Mouse (Mus musculus) embryonic facial prominence, embryonic 13.5 days (tissue): ENCODE data around the gene Ptpn18. TPM values are rescaled to one million over a fixed set of nuclear protein-coding genes. Genes with fewer than 3 reads are reported as not detected.
"Not testable (repeated sequence)": the region's sequence is repeated elsewhere in the genome, so short reads cannot be mapped to it uniquely, and the experiment has no call there.

Source experiments
- ATAC-seq: fragments of 200-750 bp; cut with Nextera tagmentation; 2 replicates; pipeline ENCODE4 v1.8.0; 2017; ENCODE audit warnings: low read depth; ENCODE audit not compliant: insufficient number of reproducible peaks, insufficient read depth, low FRiP score, low TSS enrichment
- H3K27ac ChIP-seq: fragments of 300-500 bp; sonication (generic); 2 replicates; pipeline ENCODE4 v1.5.1; 2015; ENCODE audit warnings: moderate library complexity, mild to moderate bottlenecking, inconsistent platforms
- H3K27me3 ChIP-seq: fragments of 300-500 bp; sonication (generic); 2 replicates; pipeline ENCODE4 v1.6.1; 2015; ENCODE audit warnings: mild to moderate bottlenecking, inconsistent platforms
- H3K36me3 ChIP-seq: fragments of 300-500 bp; sonication (generic); 2 replicates; pipeline ENCODE4 v1.6.1; 2015; ENCODE audit warnings: mild to moderate bottlenecking, inconsistent platforms
- H3K4me1 ChIP-seq: fragments of 300-500 bp; sonication (generic); 2 replicates; pipeline ENCODE4 v1.6.1; 2015; ENCODE audit warnings: inconsistent platforms
- H3K4me2 ChIP-seq: fragments of 300-500 bp; sonication (generic); 2 replicates; pipeline ENCODE4 v1.6.1; 2015; ENCODE audit warnings: moderate library complexity, mild to moderate bottlenecking, inconsistent platforms
- H3K4me3 ChIP-seq: fragments of 300-500 bp; sonication (generic); 2 replicates; pipeline ENCODE4 v1.5.1; 2015; ENCODE audit warnings: mild to moderate bottlenecking, inconsistent platforms
- H3K9ac ChIP-seq: fragments of 300-500 bp; sonication (generic); 2 replicates; pipeline ENCODE4 v1.6.1; 2015; ENCODE audit warnings: mild to moderate bottlenecking, inconsistent platforms
- H3K9me3 ChIP-seq: fragments of 300-500 bp; sonication (generic); 2 replicates; pipeline ENCODE4 v1.6.1; 2016; ENCODE audit warnings: inconsistent platforms
- WGBS: fragments of 180-500 bp; shearing (Covaris S2); methylation state at CpG from one replicate; pipeline ENCODE4 v1.1.7; 2015; ENCODE audit warnings: mixed read lengths; 5-methylcytosine and 5-hydroxymethylcytosine counted together
- polyA plus RNA-seq: library from polyadenylated mRNA; unstranded; fragments of >200 nt; fragmentation: Nextera tagmentation; extraction: Ambion mirVana; gene quantifications from 2 replicates; pipeline ENCODE4 v1.2.1, GENCODE M21; 2015

Ptpn18 gene
- polyA plus RNA-seq, 1 experiment from 2014 or later, result 12.6 TPM

- not testable (repeated sequence) for H3K27me3 ChIP-seq, H3K4me2 ChIP-seq, ATAC-seq, H3K4me3 ChIP-seq, H3K27ac ChIP-seq, H3K9ac ChIP-seq, H3K9me3 ChIP-seq
- peaks cover 15% of the 10 kb centered on the region for H3K36me3 ChIP-seq
- peaks cover 36% of the 10 kb centered on the region for H3K4me1 ChIP-seq
- 97% methylated on average over 8 of the region's 8 CpGs for WGBS
Measured at GRCm38 (mm10) chr1:34437366-34437765, 22.2 kb upstream of the Ptpn18 start.

- 43% methylated on average over 14 of the region's 20 CpGs for WGBS
- Histone ChIP-seq H3K4me3 (peak overlapping the region; percentile 70), H3K27ac (no peak overlapping the region), H3K27me3 (no peaks in the 10 kb centered on the region), H3K36me3 (peaks cover 26% of the 10 kb centered on the region), H3K9me3 (no peaks in the 10 kb centered on the region), H3K9ac (peak overlapping the region; percentile 72), H3K4me2 (peak overlapping the region; percentile 68), H3K4me1 (peaks cover 29% of the 10 kb centered on the region)
- no peak for ATAC-seq
Measured at GRCm38 (mm10) chr1:34438381-34439051, 21.0 kb upstream of the Ptpn18 start.

- peaks cover 34% of the 10 kb centered on the region for H3K36me3 ChIP-seq
- H3K4me3 ChIP-seq, result peak within 1 kb of the TSS; percentile 70
- under 1% methylated on average over 48 of the region's 48 CpGs for WGBS
- H3K27ac ChIP-seq, result peak within 1 kb of the TSS; percentile 69
- H3K27me3 ChIP-seq, result no peaks in the 10 kb centered on the region
- H3K4me1 ChIP-seq, result peaks cover 22% of the 10 kb centered on the region
- H3K9me3 ChIP-seq, result no peaks in the 10 kb centered on the region
- ATAC-seq, result peak; percentile 93
- H3K4me2 ChIP-seq, result peak within 1 kb of the TSS; percentile 68
- H3K9ac ChIP-seq, result peak within 1 kb of the TSS; percentile 72
Measured at GRCm38 (mm10) chr1:34439215-34439960, 20.2 kb upstream of the Ptpn18 start, which contains the start of the genes Ccdc115 and Imp4. Ccdc115 (minus strand) TSS chr1:34439672. Imp4 (plus strand) TSS chr1:34439851.

GRCm38 (mm10) chr1:34439961-34440630, 19.5 kb upstream of the Ptpn18 start:
- Histone ChIP-seq H3K4me2 (peak overlapping the region; percentile 62), H3K4me3 (peak overlapping the region; percentile 70), H3K27me3 (no peaks in the 10 kb centered on the region), H3K27ac (peak overlapping the region; percentile 69), H3K9ac (peak overlapping the region; percentile 72), H3K9me3 (no peaks in the 10 kb centered on the region), H3K4me1 (peaks cover 22% of the 10 kb centered on the region), H3K36me3 (peaks cover 41% of the 10 kb centered on the region)
- peak; percentile 2; the same call in 1 of the 2 replicates for ATAC-seq
- WGBS, result 7% methylated on average over 31 of the region's 31 CpGs

DNA sequence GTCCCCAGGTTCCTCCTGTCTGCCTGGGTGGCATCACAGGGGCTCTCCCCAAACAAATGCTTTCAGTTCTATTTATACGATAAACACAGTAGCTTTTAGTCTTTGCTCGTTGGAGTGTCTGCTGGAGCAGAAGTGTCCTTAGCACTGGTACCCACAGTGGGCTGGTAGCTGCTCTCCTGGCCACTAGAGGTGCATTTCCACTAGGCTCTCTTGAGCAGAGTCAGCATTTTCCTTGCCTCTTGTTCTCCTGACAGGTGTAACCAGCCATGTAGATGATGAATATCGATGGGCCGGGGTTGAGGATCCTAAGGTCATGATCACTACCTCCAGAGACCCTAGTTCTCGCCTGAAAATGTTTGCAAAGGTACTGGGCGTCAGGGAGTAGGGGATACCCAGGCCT, 16.4 kb upstream of the Ptpn18 start:
- WGBS, result 90% methylated on average over 6 of the region's 6 CpGs
- H3K9me3 ChIP-seq, result no peaks in the 10 kb centered on the region
- no peak for ATAC-seq
- H3K36me3 ChIP-seq, result peaks cover 50% of the 10 kb centered on the region
- no peak overlapping the region for H3K4me3 ChIP-seq
- H3K4me1 ChIP-seq, result peaks cover 14% of the 10 kb centered on the region
- H3K4me2 ChIP-seq, result no peak overlapping the region
- H3K9ac ChIP-seq, result no peak overlapping the region
- no peak overlapping the region for H3K27ac ChIP-seq
- no peaks in the 10 kb centered on the region for H3K27me3 ChIP-seq

- Histone ChIP-seq H3K27ac (no peak overlapping the region), H3K9ac (no peak overlapping the region), H3K27me3 (peaks cover 66% of the 10 kb centered on the region), H3K4me3 (no peak overlapping the region), H3K9me3 (no peaks in the 10 kb centered on the region), H3K4me1 (peaks cover 7% of the 10 kb centered on the region), H3K4me2 (no peak overlapping the region), H3K36me3 (no peaks in the 10 kb centered on the region)
- 36% methylated on average over 8 of the region's 8 CpGs for WGBS
- no peak for ATAC-seq
Measured at GRCm38 (mm10) chr1:34458431-34458830, 1.1 kb upstream of the Ptpn18 start.

DNA sequence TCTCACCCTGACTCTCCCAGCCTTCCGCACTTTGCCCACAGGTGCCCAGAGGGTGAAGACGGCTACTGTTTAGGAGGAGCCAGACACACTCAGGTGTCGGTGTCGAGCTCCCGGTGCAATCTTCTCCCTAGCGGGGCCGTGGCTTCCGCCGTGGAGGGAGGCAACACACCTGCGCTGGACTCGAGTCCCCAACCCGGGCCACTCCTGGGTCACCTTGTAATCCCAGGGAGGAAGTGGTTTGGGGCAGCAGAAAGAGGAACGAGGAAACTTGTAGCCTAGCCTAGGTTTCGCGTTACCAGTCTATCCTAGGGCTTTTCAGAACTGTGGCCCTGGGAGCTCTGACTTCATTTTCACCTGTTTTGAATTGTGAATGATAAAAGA, 489 bp downstream of the Ptpn18 start:
- H3K4me3 ChIP-seq, result peak overlapping the region; percentile 60

DNA sequence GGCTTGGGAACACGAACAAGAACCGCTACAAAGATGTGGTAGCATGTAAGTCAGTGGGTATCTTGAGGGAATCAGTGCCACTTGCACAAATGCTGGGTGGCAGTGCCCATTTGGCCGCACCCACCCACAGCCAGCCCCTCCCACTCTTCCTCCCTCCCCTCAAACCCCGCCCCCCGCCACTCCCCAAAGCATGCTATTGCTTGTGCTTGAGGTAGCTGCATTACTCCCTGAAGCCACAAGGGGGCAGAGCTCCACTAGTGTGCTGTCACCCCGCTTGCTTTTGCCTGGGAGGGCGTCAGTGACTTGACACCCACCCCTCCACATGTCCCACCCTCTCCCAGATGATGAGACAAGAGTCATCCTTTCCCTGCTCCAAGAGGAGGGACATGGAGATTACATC, 3.2 kb downstream of the Ptpn18 start:
- WGBS, result 26% methylated on average over 7 of the region's 7 CpGs

More for the DNA sequence above, 489 bp downstream of the Ptpn18 start:
- no peak overlapping the region for H3K27ac ChIP-seq
- H3K4me2 ChIP-seq, result peak overlapping the region; percentile 90
- H3K9me3 ChIP-seq, result no peaks in the 10 kb centered on the region
- peaks cover 66% of the 10 kb centered on the region for H3K27me3 ChIP-seq
- ATAC-seq, result no peak; the same call in 1 of the 2 replicates
- H3K9ac ChIP-seq, result peak overlapping the region; percentile 60
- under 1% methylated on average over 15 of the region's 15 CpGs for WGBS
- peaks cover 7% of the 10 kb centered on the region for H3K4me1 ChIP-seq
- no peaks in the 10 kb centered on the region for H3K36me3 ChIP-seq

GRCm38 (mm10) chr1:34464310-34464817, 4.8 kb downstream of the Ptpn18 start:
- no peak overlapping the region for H3K4me2 ChIP-seq
- H3K4me3 ChIP-seq, result no peak overlapping the region
- H3K27ac ChIP-seq, result no peak overlapping the region
- H3K36me3 ChIP-seq, result no peaks in the 10 kb centered on the region
- H3K9me3 ChIP-seq, result no peaks in the 10 kb centered on the region
- peaks cover 5% of the 10 kb centered on the region for H3K4me1 ChIP-seq
- peaks cover 34% of the 10 kb centered on the region for H3K27me3 ChIP-seq
- no peak for ATAC-seq
- H3K9ac ChIP-seq, result no peak overlapping the region
- WGBS, result 88% methylated on average over 8 of the region's 8 CpGs

More for the DNA sequence above, 3.2 kb downstream of the Ptpn18 start:
- H3K4me1 ChIP-seq, result peaks cover 7% of the 10 kb centered on the region
- no peak overlapping the region for H3K27ac ChIP-seq
- H3K4me3 ChIP-seq, result no peak overlapping the region
- H3K4me2 ChIP-seq, result no peak overlapping the region
- no peak overlapping the region for H3K9ac ChIP-seq
- no peak for ATAC-seq
- H3K9me3 ChIP-seq, result no peaks in the 10 kb centered on the region
- H3K27me3 ChIP-seq, result peaks cover 50% of the 10 kb centered on the region
- no peaks in the 10 kb centered on the region for H3K36me3 ChIP-seq

GRCm38 (mm10) chr1:34465445-34465844, 5.9 kb downstream of the Ptpn18 start:
- no peak overlapping the region for H3K4me2 ChIP-seq
- H3K27me3 ChIP-seq, result peaks cover 23% of the 10 kb centered on the region
- H3K4me3 ChIP-seq, result no peak overlapping the region
- no peaks in the 10 kb centered on the region for H3K9me3 ChIP-seq
- H3K27ac ChIP-seq, result no peak overlapping the region
- H3K4me1 ChIP-seq, result no peaks in the 10 kb centered on the region
- no peak overlapping the region for H3K9ac ChIP-seq
- no peak for ATAC-seq
- no peaks in the 10 kb centered on the region for H3K36me3 ChIP-seq
- WGBS, result 86% methylated on average over 6 of the region's 6 CpGs

GRCm38 (mm10) chr1:34468051-34468450, 8.5 kb downstream of the Ptpn18 start:
- no peak overlapping the region for H3K27ac ChIP-seq
- no peaks in the 10 kb centered on the region for H3K9me3 ChIP-seq
- H3K27me3 ChIP-seq, result peaks cover 21% of the 10 kb centered on the region
- H3K36me3 ChIP-seq, result no peaks in the 10 kb centered on the region
- H3K4me1 ChIP-seq, result no peaks in the 10 kb centered on the region; the same call in 1 of the 2 replicates
- H3K4me3 ChIP-seq, result no peak overlapping the region
- H3K9ac ChIP-seq, result no peak overlapping the region
- no peak overlapping the region for H3K4me2 ChIP-seq
- ATAC-seq, result no peak
- WGBS, result 70% methylated on average over 3 of the region's 3 CpGs
